ENCODE assay signal across 10 mouse cellular contexts in the genomic region with DNA sequence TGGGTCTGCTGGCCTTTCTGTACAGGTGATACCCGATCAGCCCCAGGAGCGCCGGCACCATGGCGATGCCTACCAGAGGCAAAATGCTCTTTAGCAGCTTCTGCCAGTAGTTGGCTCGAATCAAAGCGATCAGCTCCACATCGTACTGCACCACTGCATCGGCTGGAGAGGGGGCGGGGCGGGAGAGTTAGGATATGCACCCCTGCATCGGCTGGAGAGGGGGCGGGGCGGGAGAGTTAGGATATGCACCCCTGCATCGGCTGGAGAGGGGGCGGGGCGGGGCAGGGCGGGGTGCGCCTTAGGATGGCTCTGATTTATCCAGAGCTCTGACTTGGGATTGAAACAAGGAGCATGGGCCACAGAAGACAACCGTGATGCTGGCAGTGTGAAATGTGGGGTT. TPM values are rescaled to one million over a fixed set of nuclear protein-coding genes. Genes with fewer than 3 reads are reported as not detected.
DNase-seq lines count a peak whose midpoint lies in the region; ATAC-seq and TF ChIP-seq lines count a peak whose summit lies in the region.
"Had no signal": no experiment of that assay in that cellular context is flagged by ENCODE, and none has a peak within 500 bp of the region (broad histone marks: within the 10 kb centered on the region; RNA-seq: fewer than 3 reads in every experiment).

No protein-coding gene starts in this region.

- no peaks in the 10 kb centered on the region for H3K9me3 ChIP-seq in kidney, embryonic 15.5 days (replicated peaks)
- no peaks in the 10 kb centered on the region for H3K9me3 ChIP-seq in embryonic facial prominence, embryonic 11.5 days (replicated peaks; ENCODE audit: control insufficient read depth, low read length)
- no peaks in the 10 kb centered on the region for H3K9me3 ChIP-seq in limb, embryonic 14.5 days (ENCODE audit: control insufficient read depth, low read length)

- WGBS in kidney, embryonic 15.5 days: 24% methylated on average over 19 of the region's 19 CpGs
- 37% methylated on average over 19 of the region's 19 CpGs for WGBS in embryonic facial prominence, embryonic 11.5 days
- WGBS in limb, embryonic 14.5 days: 29% methylated on average over 18 of the region's 19 CpGs

- peaks cover 54% of the 10 kb centered on the region for H3K4me1 ChIP-seq in kidney, embryonic 15.5 days
- H3K4me1 ChIP-seq in embryonic facial prominence, embryonic 11.5 days (ENCODE audit: control insufficient read depth, insufficient read depth, low read length): peaks cover 4% of the 10 kb centered on the region; the same call in 1 of the 2 replicates
- peaks cover 17% of the 10 kb centered on the region for H3K4me1 ChIP-seq in limb, embryonic 14.5 days (ENCODE audit: control insufficient read depth, insufficient read depth, low read length)

- no peak for TF ChIP-seq POLR2A in limb, embryonic 14.5 days (IDR thresholded peaks at IDR 0.05; ENCODE audit: borderline replicate concordance, extremely low read depth, insufficient read depth, insufficient read length)

- H3K9ac ChIP-seq in kidney, embryonic 15.5 days: no peak overlapping the region
- no peak overlapping the region for H3K9ac ChIP-seq in embryonic facial prominence, embryonic 11.5 days (replicated peaks; ENCODE audit: low read length)
- H3K9ac ChIP-seq in limb, embryonic 14.5 days (ENCODE audit: low read depth, low read length, severe bottlenecking): no peak overlapping the region

- peak overlapping the region; percentile 22 for H3K4me3 ChIP-seq in kidney, embryonic 15.5 days (replicated peaks)
- no peak overlapping the region for H3K4me3 ChIP-seq in embryonic facial prominence, embryonic 11.5 days (ENCODE audit: low read depth, low read length)
- no peak overlapping the region for H3K4me3 ChIP-seq in limb, embryonic 14.5 days (replicated peaks; ENCODE audit: low read length)

- ATAC-seq in kidney, embryonic 15.5 days (replicated peaks; ENCODE audit: low FRiP score): no peak
- ATAC-seq in embryonic facial prominence, embryonic 11.5 days (replicated peaks; ENCODE audit: insufficient number of reproducible peaks, low FRiP score, low TSS enrichment, low read depth): no peak
- no peak for ATAC-seq in limb, embryonic 14.5 days (ENCODE audit: low FRiP score, low read depth)

- no peaks in the 10 kb centered on the region for H3K36me3 ChIP-seq in kidney, embryonic 15.5 days
- H3K36me3 ChIP-seq in embryonic facial prominence, embryonic 11.5 days (replicated peaks; ENCODE audit: control insufficient read depth, insufficient read depth, low read depth, low read length): no peaks in the 10 kb centered on the region
- H3K36me3 ChIP-seq in limb, embryonic 14.5 days (ENCODE audit: control insufficient read depth, insufficient read depth, low read length): no peaks in the 10 kb centered on the region

- H3K27me3 ChIP-seq in kidney, embryonic 15.5 days: peaks cover 10% of the 10 kb centered on the region; the same call in 1 of the 2 replicates
- H3K27me3 ChIP-seq in embryonic facial prominence, embryonic 11.5 days (ENCODE audit: control insufficient read depth, insufficient read depth, low read length): no peaks in the 10 kb centered on the region
- no peaks in the 10 kb centered on the region for H3K27me3 ChIP-seq in limb, embryonic 14.5 days (ENCODE audit: control insufficient read depth, insufficient read depth, low read length)

- H3K27ac ChIP-seq in kidney, embryonic 15.5 days: no peak overlapping the region
- no peak overlapping the region for H3K27ac ChIP-seq in embryonic facial prominence, embryonic 11.5 days (replicated peaks; ENCODE audit: low read depth, low read length)
- H3K27ac ChIP-seq in limb, embryonic 14.5 days (replicated peaks; ENCODE audit: low read depth, low read length): no peak overlapping the region

- DNase-seq in kidney, adult 9 months: no peak
- DNase-seq in ES-CJ7 (ENCODE audit: low read depth, low spot score): peak; percentile 46
- no peak for DNase-seq in embryonic facial prominence, embryonic 11.5 days (ENCODE audit: low spot score)
- DNase-seq in limb, embryonic 14.5 days (ENCODE audit: low spot score): no peak
- DNase-seq in cerebellum, adult 9-10 months: no peak
- no peak for DNase-seq in layer of hippocampus, postnatal 36 days
- DNase-seq: heart, postnatal 36 days; thymus, postnatal 36 days had no signal

- peak overlapping the region; percentile 41 for H3K4me2 ChIP-seq in kidney, embryonic 15.5 days
- 0 out of 2 replicates have a peak overlapping the region, but pooled peaks have one; percentile 6 for H3K4me2 ChIP-seq in embryonic facial prominence, embryonic 11.5 days (ENCODE audit: low read depth, low read length)
- peak overlapping the region; percentile 16; the same call in 1 of the 2 replicates for H3K4me2 ChIP-seq in limb, embryonic 14.5 days (replicated peaks; ENCODE audit: low read depth, low read length, severe bottlenecking)

RNA-seq across cellular contexts. Expression of a gene that starts 3.6 kb away (rescaled TPM):
- polyA plus RNA-seq in kidney, embryonic 15.5 days (2015; fragmentation: Nextera tagmentation; extraction: Ambion mirVana): 40.3 and 40.5 TPM in 2 replicates
- 18.9 and 21.0 TPM in 2 replicates for polyA plus RNA-seq in embryonic facial prominence, embryonic 11.5 days (2014; fragmentation: Nextera tagmentation; extraction: Ambion mirVana)
- 58.9 and 90.9 TPM in 2 replicates for polyA plus RNA-seq in limb, embryonic 14.5 days (2012; rRNA removed)
- 74.4 and 82.7 TPM in 2 replicates for polyA plus RNA-seq in limb, embryonic 14.5 days (2014; fragmentation: Nextera tagmentation; extraction: Ambion mirVana)
- 1 to 10 TPM in 1 of 2 experiments, under 1 TPM in 1; 0.88 to 1.0 TPM for total RNA-seq in layer of hippocampus, postnatal 36 days (2021)

RNA-seq across cellular contexts. Expression of a gene that starts 16.4 kb away (rescaled TPM):
- 0.73 and 1.1 TPM in 2 replicates for polyA plus RNA-seq in kidney, embryonic 15.5 days (2015; fragmentation: Nextera tagmentation; extraction: Ambion mirVana)
- polyA plus RNA-seq in embryonic facial prominence, embryonic 11.5 days (2014; fragmentation: Nextera tagmentation; extraction: Ambion mirVana): 1.3 TPM in 2 replicates
- 0.48 and 0.55 TPM in 2 replicates for polyA plus RNA-seq in limb, embryonic 14.5 days (2012; rRNA removed)
- 0.40 and 0.87 TPM in 2 replicates for polyA plus RNA-seq in limb, embryonic 14.5 days (2014; fragmentation: Nextera tagmentation; extraction: Ambion mirVana)
- total RNA-seq in layer of hippocampus, postnatal 36 days (2021): 10 to 100 TPM in 1 of 2 experiments, 1 to 10 TPM in 1; 8.0 to 10.1 TPM
- total RNA-seq: gastrocnemius, adult 18-20 months had no signal

RNA-seq across cellular contexts. Expression of a gene that starts 38.6 kb away (rescaled TPM):
- 51.9 and 55.6 TPM in 2 replicates for polyA plus RNA-seq in kidney, embryonic 15.5 days (2015; fragmentation: Nextera tagmentation; extraction: Ambion mirVana)
- 24.5 and 28.7 TPM in 2 replicates for polyA plus RNA-seq in embryonic facial prominence, embryonic 11.5 days (2014; fragmentation: Nextera tagmentation; extraction: Ambion mirVana)
- 75.0 and 96.4 TPM in 2 replicates for polyA plus RNA-seq in limb, embryonic 14.5 days (2012; rRNA removed)
- polyA plus RNA-seq in limb, embryonic 14.5 days (2014; fragmentation: Nextera tagmentation; extraction: Ambion mirVana): 37.4 and 39.6 TPM in 2 replicates
- 100 to 1,000 TPM; 792 to 841 TPM for total RNA-seq in layer of hippocampus, postnatal 36 days (2021)

RNA-seq across cellular contexts. Expression of a gene that starts 47.2 kb away (rescaled TPM):
- polyA plus RNA-seq in kidney, embryonic 15.5 days (2015; fragmentation: Nextera tagmentation; extraction: Ambion mirVana): 0.62 and 0.99 TPM in 2 replicates
- 0.63 and 0.92 TPM in 2 replicates for polyA plus RNA-seq in embryonic facial prominence, embryonic 11.5 days (2014; fragmentation: Nextera tagmentation; extraction: Ambion mirVana)
- 1.1 and 1.5 TPM in 2 replicates for polyA plus RNA-seq in limb, embryonic 14.5 days (2012; rRNA removed)
- polyA plus RNA-seq in limb, embryonic 14.5 days (2014; fragmentation: Nextera tagmentation; extraction: Ambion mirVana): 0.35 and 0.45 TPM in 2 replicates
- 1 to 10 TPM; 7.2 to 7.6 TPM for total RNA-seq in layer of hippocampus, postnatal 36 days (2021)

RNA-seq across cellular contexts. Expression of a gene that starts 53.5 kb away (rescaled TPM):
- polyA plus RNA-seq in kidney, embryonic 15.5 days (2015; fragmentation: Nextera tagmentation; extraction: Ambion mirVana): 0.12 and 0.31 TPM in 2 replicates
- polyA plus RNA-seq in embryonic facial prominence, embryonic 11.5 days (2014; fragmentation: Nextera tagmentation; extraction: Ambion mirVana): 1.6 and 2.3 TPM in 2 replicates
- polyA plus RNA-seq in limb, embryonic 14.5 days (2012; rRNA removed): 13.7 and 14.9 TPM in 2 replicates
- polyA plus RNA-seq in limb, embryonic 14.5 days (2014; fragmentation: Nextera tagmentation; extraction: Ambion mirVana): 6.3 and 7.4 TPM in 2 replicates
- total RNA-seq in layer of hippocampus, postnatal 36 days (2021): under 1 TPM; 0.42 to 0.61 TPM
